Mouse (Mus musculus) CH12.LX (cell line): ENCODE measurements around the gene Gm364. TPM values are rescaled to one million over a fixed set of nuclear protein-coding genes. Genes with fewer than 3 reads are reported as not detected.

Experiments used
- DNase-seq: peaks from one replicate; pipeline ENCODE4 v3.0.0-alpha.2; 2013; ENCODE audit errors: extremely low read depth
- H3K27ac ChIP-seq: 2 replicates; pipeline ENCODE4 v1.5.1; 2012; ENCODE audit warnings: low read depth, mild to moderate bottlenecking, control low read depth, moderate library complexity; ENCODE audit not compliant: insufficient read depth
- H3K27me3 ChIP-seq: replicated peaks from 2 replicates; pipeline ENCODE3; 2012; ENCODE audit warnings: inconsistent platforms
- H3K36me3 ChIP-seq, 2 experiments: replicated peaks in 1 of 2; 2 replicates each; pipeline versions ENCODE3 to v1.6.1; 2012; ENCODE audit warnings: inconsistent platforms in 1 of 2, low read length in 1 of 2, mild to moderate bottlenecking in 1 of 2, mixed read lengths in 1 of 2, moderate library complexity in 1 of 2; ENCODE audit not compliant: control insufficient read depth in 1 of 2, insufficient read depth in 1 of 2
- H3K4me1 ChIP-seq, 2 experiments: 2 replicates each; pipeline ENCODE4 v1.6.1; 2012; ENCODE audit warnings: inconsistent platforms in 1 of 2, moderate library complexity in 1 of 2; ENCODE audit not compliant: insufficient read depth in 2 of 2, control insufficient read depth in 1 of 2
- H3K4me2 ChIP-seq: 2 replicates; pipeline ENCODE4 v1.6.1; 2012; ENCODE audit warnings: low read depth, mild to moderate bottlenecking, control low read depth; ENCODE audit not compliant: poor library complexity, insufficient read depth, severe bottlenecking
- H3K4me3 ChIP-seq, 3 experiments: fragments of 150-350 bp in 1 of 3; sonication (generic) in 1 of 3; replicated peaks in 1 of 3; 2 replicates each; pipeline versions ENCODE3 to v1.5.1; 2011 to 2012; ENCODE audit warnings: low read depth in 2 of 3, low read length in 2 of 3, mild to moderate bottlenecking in 2 of 3, moderate library complexity in 2 of 3, control low read depth in 1 of 3, improper control_type of control experiment in 1 of 3, inconsistent platforms in 1 of 3, mixed read lengths in 1 of 3; ENCODE audit not compliant: poor library complexity in 1 of 3
- H3K79me2 ChIP-seq: replicated peaks from 2 replicates; pipeline ENCODE4 v1.6.1; 2012; ENCODE audit warnings: mild to moderate bottlenecking, moderate library complexity; ENCODE audit not compliant: control insufficient read depth, poor library complexity, insufficient read depth, severe bottlenecking; ENCODE audit errors: extremely low read depth
- H3K9ac ChIP-seq: 2 replicates; pipeline ENCODE4 v1.6.1; 2012; ENCODE audit warnings: low read depth, mild to moderate bottlenecking, control low read depth, moderate library complexity; ENCODE audit not compliant: insufficient read depth
- H3K9me3 ChIP-seq: replicated peaks from 2 replicates; pipeline ENCODE3; 2012; ENCODE audit warnings: low read length, inconsistent platforms, mixed read lengths
- BHLHE40 ChIP-seq: IDR thresholded peaks from 2 replicates; pipeline ENCODE4 v1.6.1; 2011; ENCODE audit warnings: mild to moderate bottlenecking, low read depth, low read length, improper control_type of control experiment
- CHD1 ChIP-seq: IDR thresholded peaks from 2 replicates; pipeline ENCODE4 v1.6.1; 2012; ENCODE audit warnings: low read depth, low read length, improper control_type of control experiment, inconsistent platforms
- ELF1 ChIP-seq: IDR thresholded peaks from 2 replicates; pipeline ENCODE4 v1.6.1; 2014; ENCODE audit warnings: low read depth, mild to moderate bottlenecking, inconsistent platforms, low read length, improper control_type of control experiment
- HCFC1 ChIP-seq: IDR thresholded peaks from 2 replicates; pipeline ENCODE4 v1.6.1; 2012; ENCODE audit warnings: low read depth, mild to moderate bottlenecking, inconsistent platforms, low read length, improper control_type of control experiment
- KAT2A ChIP-seq: IDR thresholded peaks from 2 replicates; pipeline ENCODE4 v1.6.1; 2012; ENCODE audit warnings: low read length, improper control_type of control experiment, inconsistent platforms; ENCODE audit not compliant: insufficient replicate concordance
- MAFK ChIP-seq: IDR thresholded peaks from 2 replicates; pipeline ENCODE4 v1.6.1; 2011; ENCODE audit warnings: low read length, improper control_type of control experiment; ENCODE audit not compliant: insufficient replicate concordance
- MEF2A ChIP-seq: IDR thresholded peaks from 2 replicates; pipeline ENCODE4 v1.6.1; 2014; ENCODE audit warnings: low read depth, mild to moderate bottlenecking, inconsistent platforms, low read length, improper control_type of control experiment, borderline replicate concordance
- RAD21 ChIP-seq: IDR thresholded peaks from 2 replicates; pipeline ENCODE4 v1.6.1; 2011; ENCODE audit warnings: low read depth, mild to moderate bottlenecking, low read length, improper control_type of control experiment, moderate library complexity
- RCOR1 ChIP-seq: conservative IDR thresholded peaks from 2 replicates; pipeline ENCODE4 v1.6.1; 2012; ENCODE audit warnings: low read depth, mild to moderate bottlenecking, inconsistent platforms, low read length, improper control_type of control experiment
- ZKSCAN1 ChIP-seq: IDR thresholded peaks from 2 replicates; pipeline ENCODE4 v1.6.1; 2012; ENCODE audit warnings: low read depth, inconsistent platforms, low read length, improper control_type of control experiment, borderline replicate concordance
- dilution Hi-C: fragments of 300-500 bp; cut with MboI; formaldehyde crosslinking; loops from 2 replicates; pipeline ENCODE4 v1.14.3; 2020; ENCODE audit warnings: low sequenced_read_pairs; ENCODE audit not compliant: extremely low pct_unique_long_range_greater_than_20kb, extremely low pct_ligation_motif_present
- in situ Hi-C: fragments of 300-500 bp; cut with MboI; formaldehyde crosslinking; loops from 3 replicates; pipeline ENCODE4 v1.14.3; 2019; ENCODE audit warnings: low sequenced_read_pairs, low pct_ligation_motif_present, low pct_unique_long_range_greater_than_20kb, mixed read lengths
- polyA plus RNA-seq: library from polyadenylated mRNA; unstranded; fragments of >175 nt; gene quantifications from 2 replicates; pipeline ENCODE4 v1.2.1, GENCODE M21; 2012; ENCODE audit warnings: low read depth; ENCODE audit not compliant: insufficient read length
- total RNA-seq, 2 experiments: library from RNA; depleted of rRNA; stranded (reverse); fragments of 300-350 nt in 1 of 2; fragments of >200 nt in 1 of 2; gene quantifications; 2 replicates each; pipeline ENCODE4 v1.2.3; 2012 to 2014

The Gm364 gene
- total and polyA plus RNA-seq, 3 experiments, result not detected

- Histone ChIP-seq H3K4me2 (no peak overlapping the region), H3K36me3 (peaks cover 3 to 15% of the 10 kb centered on the region in 2 experiments), H3K9me3 (no peaks in the 10 kb centered on the region), H3K79me2 (no peaks in the 10 kb centered on the region), H3K27ac (no peak overlapping the region), H3K4me3 (no peak overlapping the region), H3K9ac (no peak overlapping the region), H3K4me1 (peaks cover 0 to 10% of the 10 kb centered on the region in 2 experiments; a peak in 2 of 4 replicates), H3K27me3 (no peaks in the 10 kb centered on the region)
- dilution Hi-C loops (no loop called here), in situ Hi-C loops (no loop called here)
- peak; percentile 3 for DNase-seq
- TF ChIP-seq BHLHE40 (peak; percentile 44), CHD1 (no peak), KAT2A (no peak)
Observed at GRCm38 (mm10) chrX:57372965-57373364, 36.0 kb upstream of the Gm364 start.

- H3K36me3 ChIP-seq, result peaks cover 3 to 18% of the 10 kb centered on the region in 2 experiments
- peaks cover 0 to 10% of the 10 kb centered on the region in 2 experiments; a peak in 2 of 4 replicates for H3K4me1 ChIP-seq
- no peak overlapping the region for H3K27ac ChIP-seq
- no peak overlapping the region for H3K9ac ChIP-seq
- no peak for DNase-seq
- no peaks in the 10 kb centered on the region for H3K9me3 ChIP-seq
- in situ Hi-C loops, result no loop called here
- H3K79me2 ChIP-seq, result no peaks in the 10 kb centered on the region
- H3K27me3 ChIP-seq, result no peaks in the 10 kb centered on the region
- H3K4me2 ChIP-seq, result no peak overlapping the region
- dilution Hi-C loops, result no loop called here
- TF ChIP-seq MEF2A (no peak), HCFC1 (no peak), RCOR1 (no peak), ELF1 (no peak), RAD21 (no peak)
- H3K4me3 ChIP-seq, result no peak overlapping the region
Observed at GRCm38 (mm10) chrX:57373543-57373942, 35.4 kb upstream of the Gm364 start.

GRCm38 (mm10) chrX:57374029-57374428, 34.9 kb upstream of the Gm364 start:
- H3K36me3 ChIP-seq, result peaks cover 6 to 22% of the 10 kb centered on the region in 2 experiments
- H3K27me3 ChIP-seq, result no peaks in the 10 kb centered on the region
- in situ Hi-C loops, result no loop called here
- no peak for DNase-seq
- dilution Hi-C loops, result no loop called here
- no peaks in the 10 kb centered on the region for H3K9me3 ChIP-seq
- TF ChIP-seq RCOR1, result no peak
- no peak for TF ChIP-seq MAFK
- TF ChIP-seq CHD1, result no peak
- no peak for TF ChIP-seq ZKSCAN1
- TF ChIP-seq MEF2A, result no peak
- TF ChIP-seq, all 38 proteins: peak for 0
- no peaks in the 10 kb centered on the region for H3K79me2 ChIP-seq
- H3K4me1 ChIP-seq, result peaks cover 0 to 10% of the 10 kb centered on the region in 2 experiments; a peak in 2 of 4 replicates
- no peak overlapping the region for H3K27ac ChIP-seq
- H3K9ac ChIP-seq, result no peak overlapping the region
- H3K4me3 ChIP-seq, result no peak overlapping the region
- no peak overlapping the region for H3K4me2 ChIP-seq
